Mouse (Mus musculus): ENCODE measurements around the gene Klhl8. TPM values are rescaled to one million over a fixed set of nuclear protein-coding genes. Genes with fewer than 3 reads are reported as not detected.
A peak's percentile ranks its signal among the peaks of the same experiment; 100 is the strongest.
"Not testable (repeated sequence)": the region's sequence is repeated elsewhere in the genome, so short reads cannot be mapped to it uniquely, and the experiment has no call there.

The Klhl8 gene
- polyA plus RNA-seq (2012; rRNA removed) = 5.0 and 9.0 TPM in 2 replicates

GRCm38 (mm10) chr5:103910748-103911409 is at the start of gene Klhl8:
TSS of gene Klhl8 (minus strand) at chr5:103911259.
- peak within 1 kb of the TSS; percentile 66 for H3K4me3 ChIP-seq (replicated peaks; ENCODE audit: extremely low read depth, low read depth, low read length)
- DNase-seq = peak; percentile 80
- under 1% methylated on average over 86 of the region's 86 CpGs for WGBS
- no peak for TF ChIP-seq CTCF (IDR thresholded peaks at IDR 0.05; ENCODE audit: insufficient read depth, low read length)
- TF ChIP-seq POLR2A (IDR thresholded peaks at IDR 0.05; ENCODE audit: borderline replicate concordance, extremely low read depth, low read depth, low read length) = no peak
- H3K4me1 ChIP-seq (ENCODE audit: control insufficient read depth, insufficient read depth, low read length) = peaks cover 2% of the 10 kb centered on the region; the same call in 1 of the 2 replicates

- H3K4me3 ChIP-seq (replicated peaks; ENCODE audit: extremely low read depth, low read depth, low read length) = no peak overlapping the region
- no peak for TF ChIP-seq CTCF (IDR thresholded peaks at IDR 0.05; ENCODE audit: insufficient read depth, low read length)
- no peak for TF ChIP-seq POLR2A (IDR thresholded peaks at IDR 0.05; ENCODE audit: borderline replicate concordance, extremely low read depth, low read depth, low read length)
- no peak for DNase-seq
- WGBS = 62% methylated on average over 5 of the region's 5 CpGs
- H3K4me1 ChIP-seq (ENCODE audit: control insufficient read depth, insufficient read depth, low read length) = no peaks in the 10 kb centered on the region
These were observed 43.6 kb upstream of the Klhl8 start for GRCm38 (mm10) chr5:103954638-103955037.

GRCm38 (mm10) chr5:103953135-103954083 is 42.4 kb upstream of the Klhl8 start:
- Histone ChIP-seq H3K4me1 (ENCODE audit: control insufficient read depth, insufficient read depth, low read length) (no peaks in the 10 kb centered on the region), H3K4me3 (replicated peaks; ENCODE audit: extremely low read depth, low read depth, low read length) (no peak overlapping the region)
- TF ChIP-seq CTCF (IDR thresholded peaks at IDR 0.05; ENCODE audit: insufficient read depth, low read length) (no peak), POLR2A (IDR thresholded peaks at IDR 0.05; ENCODE audit: borderline replicate concordance, extremely low read depth, low read depth, low read length) (no peak)
- 73% methylated on average over 10 of the region's 10 CpGs for WGBS
- no peak for DNase-seq

- H3K4me3 ChIP-seq (replicated peaks; ENCODE audit: extremely low read depth, low read depth, low read length); DNase-seq; H3K4me1 ChIP-seq (ENCODE audit: control insufficient read depth, insufficient read depth, low read length): not testable (repeated sequence)
- 89% methylated on average over 15 of the region's 15 CpGs for WGBS
These were observed 39.1 kb upstream of the Klhl8 start for GRCm38 (mm10) chr5:103950138-103950537.

- no peaks in the 10 kb centered on the region for H3K4me1 ChIP-seq (ENCODE audit: control insufficient read depth, insufficient read depth, low read length)
- H3K4me3 ChIP-seq (replicated peaks; ENCODE audit: extremely low read depth, low read depth, low read length) = no peak overlapping the region
- DNase-seq = no peak
- 54% methylated on average over 6 of the region's 6 CpGs for WGBS
- TF ChIP-seq POLR2A (IDR thresholded peaks at IDR 0.05; ENCODE audit: borderline replicate concordance, extremely low read depth, low read depth, low read length) = no peak
- no peak for TF ChIP-seq CTCF (IDR thresholded peaks at IDR 0.05; ENCODE audit: insufficient read depth, low read length)
These were observed 32.1 kb upstream of the Klhl8 start for GRCm38 (mm10) chr5:103943183-103943582.

- no peak for TF ChIP-seq CTCF (IDR thresholded peaks at IDR 0.05; ENCODE audit: insufficient read depth, low read length)
- no peak for TF ChIP-seq POLR2A (IDR thresholded peaks at IDR 0.05; ENCODE audit: borderline replicate concordance, extremely low read depth, low read depth, low read length)
- WGBS = 58% methylated on average over 1 of the region's 1 CpGs
- DNase-seq = no peak
- Histone ChIP-seq H3K4me1 (ENCODE audit: control insufficient read depth, insufficient read depth, low read length) (no peaks in the 10 kb centered on the region), H3K4me3 (replicated peaks; ENCODE audit: extremely low read depth, low read depth, low read length) (no peak overlapping the region)
These were observed 28.8 kb upstream of the Klhl8 start for GRCm38 (mm10) chr5:103939856-103940255.

GRCm38 (mm10) chr5:103939350-103939652 is 28.2 kb upstream of the Klhl8 start:
- DNase-seq = no peak
- no peak for TF ChIP-seq POLR2A (IDR thresholded peaks at IDR 0.05; ENCODE audit: borderline replicate concordance, extremely low read depth, low read depth, low read length)
- TF ChIP-seq CTCF (IDR thresholded peaks at IDR 0.05; ENCODE audit: insufficient read depth, low read length) = no peak
- 62% methylated on average over 7 of the region's 7 CpGs for WGBS

GRCm38 (mm10) chr5:103938547-103939349 is 27.7 kb upstream of the Klhl8 start:
- 54% methylated on average over 11 of the region's 11 CpGs for WGBS
- Histone ChIP-seq H3K4me3 (replicated peaks; ENCODE audit: extremely low read depth, low read depth, low read length) (no peak overlapping the region), H3K4me1 (ENCODE audit: control insufficient read depth, insufficient read depth, low read length) (no peaks in the 10 kb centered on the region)
- DNase-seq = no peak
- TF ChIP-seq CTCF (IDR thresholded peaks at IDR 0.05; ENCODE audit: insufficient read depth, low read length) (no peak), POLR2A (IDR thresholded peaks at IDR 0.05; ENCODE audit: borderline replicate concordance, extremely low read depth, low read depth, low read length) (no peak)

More at GRCm38 (mm10) chr5:103939350-103939652, 28.2 kb upstream of the Klhl8 start:
- no peak overlapping the region for H3K4me3 ChIP-seq (replicated peaks; ENCODE audit: extremely low read depth, low read depth, low read length)
- H3K4me1 ChIP-seq (ENCODE audit: control insufficient read depth, insufficient read depth, low read length) = no peaks in the 10 kb centered on the region

GRCm38 (mm10) chr5:103936906-103937589 is 26.0 kb upstream of the Klhl8 start:
- peak; percentile 25 for DNase-seq
- Histone ChIP-seq H3K4me1 (ENCODE audit: control insufficient read depth, insufficient read depth, low read length) (no peaks in the 10 kb centered on the region), H3K4me3 (replicated peaks; ENCODE audit: extremely low read depth, low read depth, low read length) (no peak overlapping the region)
- TF ChIP-seq CTCF (IDR thresholded peaks at IDR 0.05; ENCODE audit: insufficient read depth, low read length) (peak; percentile 84), POLR2A (IDR thresholded peaks at IDR 0.05; ENCODE audit: borderline replicate concordance, extremely low read depth, low read depth, low read length) (no peak)
- WGBS = 33% methylated on average over 14 of the region's 14 CpGs

- H3K4me3 ChIP-seq (replicated peaks; ENCODE audit: extremely low read depth, low read depth, low read length); DNase-seq; H3K4me1 ChIP-seq (ENCODE audit: control insufficient read depth, insufficient read depth, low read length): not testable (repeated sequence)
These were observed 20.9 kb upstream of the Klhl8 start for GRCm38 (mm10) chr5:103931924-103932323.

Measured in lung, adult 2 months (tissue).